Mouse (Mus musculus): ENCODE results near the gene Slc22a20. TPM values are rescaled to one million over a fixed set of nuclear protein-coding genes. Genes with fewer than 3 reads are reported as not detected.
A peak's percentile ranks its signal among the peaks of the same experiment; 100 is the strongest.

The Slc22a20 gene
- polyA plus RNA-seq, 1 experiment from 2014 or later: not detected

GRCm38 (mm10) chr19:6016532-6016931 lies 30.6 kb upstream of the Slc22a20 start:
- no peak for ATAC-seq (replicated peaks; ENCODE audit: insufficient number of reproducible peaks, low FRiP score, low TSS enrichment)
- H3K27ac ChIP-seq (ENCODE audit: low read depth, low read length): no peak overlapping the region
- H3K4me1 ChIP-seq (ENCODE audit: control insufficient read depth, insufficient read depth, low read length): peaks cover 9% of the 10 kb centered on the region; the same call in 1 of the 2 replicates
- H3K9me3 ChIP-seq (replicated peaks; ENCODE audit: control insufficient read depth, low read length): no peaks in the 10 kb centered on the region
- no peak overlapping the region for H3K9ac ChIP-seq (ENCODE audit: low read depth, low read length)
- WGBS (ENCODE audit: insufficient replicate concordance): 52% methylated on average over 7 of the region's 7 CpGs
- H3K36me3 ChIP-seq (ENCODE audit: control insufficient read depth, insufficient read depth, low read length): no peaks in the 10 kb centered on the region
- peaks cover 6% of the 10 kb centered on the region; the same call in 1 of the 2 replicates for H3K27me3 ChIP-seq (ENCODE audit: control insufficient read depth, insufficient read depth, low read length)
- peak overlapping the region; percentile 95; the same call in 1 of the 2 replicates for H3K4me2 ChIP-seq
- H3K4me3 ChIP-seq (ENCODE audit: low read depth, low read length): 0 out of 2 replicates have a peak overlapping the region, but pooled peaks have one; percentile 60

DNA sequence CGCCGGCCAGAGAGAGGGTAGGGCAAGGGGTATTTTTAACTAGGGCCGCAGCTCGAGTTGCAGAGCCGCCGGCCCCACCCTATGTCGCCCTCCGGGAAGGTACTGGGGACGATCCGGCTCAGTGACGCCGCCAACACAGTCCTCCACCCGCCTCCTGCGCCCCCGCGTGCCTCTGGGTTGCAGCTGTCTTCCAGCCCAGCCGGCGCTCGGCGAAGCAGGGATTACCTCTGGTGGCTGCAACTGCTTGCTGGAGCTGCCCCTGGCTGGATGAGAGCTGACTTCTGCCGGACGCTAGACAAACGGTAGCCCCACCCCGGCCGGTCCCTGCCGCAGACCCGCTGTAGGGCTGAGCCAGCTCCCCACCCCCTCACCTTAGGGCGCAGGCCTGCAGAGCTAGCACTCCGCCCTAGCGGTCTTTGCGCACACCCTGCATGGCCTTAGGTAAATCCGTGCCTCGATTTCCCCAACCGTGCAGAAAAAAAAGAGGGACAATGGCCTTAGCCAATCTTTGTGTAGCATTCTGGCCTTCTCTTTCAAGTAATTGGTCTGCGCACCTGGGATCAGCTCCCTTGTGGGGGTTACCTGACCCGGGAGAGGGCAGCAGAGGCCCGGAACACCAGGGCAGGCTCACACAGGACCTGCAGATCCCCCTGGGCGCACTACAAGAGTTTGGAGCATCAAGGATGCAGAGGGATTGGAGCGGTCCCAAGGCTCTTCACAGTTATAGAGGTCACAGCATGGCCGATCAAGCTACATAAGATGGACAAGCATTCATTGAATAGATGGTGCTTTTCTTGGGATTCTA lies 29.8 kb upstream of the Slc22a20 start, which contains the start of gene Capn1:
Gene Capn1 (minus strand): TSS at position 387 of the 805 bp plus-strand sequence.
- Histone ChIP-seq H3K4me2 (peak within 1 kb of the TSS; percentile 95), H3K27ac (ENCODE audit: low read depth, low read length) (peak within 1 kb of the TSS; percentile 80), H3K9ac (ENCODE audit: low read depth, low read length) (peak within 1 kb of the TSS; percentile 73), H3K4me3 (ENCODE audit: low read depth, low read length) (peak within 1 kb of the TSS; percentile 60), H3K4me1 (ENCODE audit: control insufficient read depth, insufficient read depth, low read length) (peaks cover 9% of the 10 kb centered on the region; the same call in 1 of the 2 replicates), H3K36me3 (ENCODE audit: control insufficient read depth, insufficient read depth, low read length) (no peaks in the 10 kb centered on the region), H3K27me3 (ENCODE audit: control insufficient read depth, insufficient read depth, low read length) (peaks cover 6% of the 10 kb centered on the region; the same call in 1 of the 2 replicates), H3K9me3 (replicated peaks; ENCODE audit: control insufficient read depth, low read length) (no peaks in the 10 kb centered on the region)
- 3% methylated on average over 39 of the region's 40 CpGs for WGBS (ENCODE audit: insufficient replicate concordance)
- ATAC-seq (replicated peaks; ENCODE audit: insufficient number of reproducible peaks, low FRiP score, low TSS enrichment): peak; percentile 72

- H3K9me3 ChIP-seq (replicated peaks; ENCODE audit: control insufficient read depth, low read length): no peaks in the 10 kb centered on the region
- H3K9ac ChIP-seq (ENCODE audit: low read depth, low read length): peak overlapping the region; percentile 73
- H3K36me3 ChIP-seq (ENCODE audit: control insufficient read depth, insufficient read depth, low read length): no peaks in the 10 kb centered on the region
- peaks cover 6% of the 10 kb centered on the region; the same call in 1 of the 2 replicates for H3K27me3 ChIP-seq (ENCODE audit: control insufficient read depth, insufficient read depth, low read length)
- H3K4me2 ChIP-seq: peak overlapping the region; percentile 95
- peak overlapping the region; percentile 80 for H3K27ac ChIP-seq (ENCODE audit: low read depth, low read length)
- 2% methylated on average over 18 of the region's 18 CpGs for WGBS (ENCODE audit: insufficient replicate concordance)
- H3K4me1 ChIP-seq (ENCODE audit: control insufficient read depth, insufficient read depth, low read length): peaks cover 9% of the 10 kb centered on the region; the same call in 1 of the 2 replicates
- peak; percentile 90 for ATAC-seq (replicated peaks; ENCODE audit: insufficient number of reproducible peaks, low FRiP score, low TSS enrichment)
- H3K4me3 ChIP-seq (ENCODE audit: low read depth, low read length): peak overlapping the region; percentile 60
Measured at GRCm38 (mm10) chr19:6014991-6015510, 29.1 kb upstream of the Slc22a20 start.

GRCm38 (mm10) chr19:6013691-6014090 lies 27.7 kb upstream of the Slc22a20 start:
- 89% methylated on average over 10 of the region's 10 CpGs for whole genome bisulfite sequencing (ENCODE audit: insufficient replicate concordance)

DNA sequence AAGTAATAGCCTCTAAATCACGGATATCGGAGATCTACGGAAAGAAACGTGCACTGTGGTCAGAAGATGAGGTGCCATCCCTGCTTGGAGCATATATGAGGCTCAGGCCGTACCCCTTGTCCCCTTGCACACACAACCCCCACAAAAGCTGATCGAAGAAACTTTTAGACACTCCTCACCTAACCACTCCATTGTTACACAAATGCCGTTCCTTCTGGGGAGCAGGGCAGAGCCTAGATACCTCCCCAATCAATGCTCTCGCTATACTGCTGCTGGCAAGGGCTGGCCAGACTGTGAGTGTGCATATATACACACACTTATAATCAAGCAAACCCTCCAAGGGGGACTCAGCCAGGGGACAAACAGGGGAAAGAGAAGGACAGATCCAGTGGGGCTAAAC lies 23.2 kb upstream of the Slc22a20 start:
- WGBS (ENCODE audit: insufficient replicate concordance): 82% methylated on average over 8 of the region's 8 CpGs
- Histone ChIP-seq H3K4me3 (ENCODE audit: low read depth, low read length) (no peak overlapping the region), H3K27ac (ENCODE audit: low read depth, low read length) (no peak overlapping the region), H3K27me3 (ENCODE audit: control insufficient read depth, insufficient read depth, low read length) (0 out of 2 replicates have a peak, but pooled peaks cover 4% of the 10 kb centered on the region), H3K9ac (ENCODE audit: low read depth, low read length) (no peak overlapping the region), H3K36me3 (ENCODE audit: control insufficient read depth, insufficient read depth, low read length) (no peaks in the 10 kb centered on the region), H3K4me2 (no peak overlapping the region), H3K4me1 (ENCODE audit: control insufficient read depth, insufficient read depth, low read length) (no peaks in the 10 kb centered on the region), H3K9me3 (replicated peaks; ENCODE audit: control insufficient read depth, low read length) (no peaks in the 10 kb centered on the region)
- no peak for ATAC-seq (replicated peaks; ENCODE audit: insufficient number of reproducible peaks, low FRiP score, low TSS enrichment)

More at GRCm38 (mm10) chr19:6013691-6014090, 27.7 kb upstream of the Slc22a20 start:
- H3K4me2 ChIP-seq: peak overlapping the region; percentile 95; the same call in 1 of the 2 replicates
- H3K9me3 ChIP-seq (replicated peaks; ENCODE audit: control insufficient read depth, low read length): no peaks in the 10 kb centered on the region
- no peak overlapping the region for H3K27ac ChIP-seq (ENCODE audit: low read depth, low read length)
- no peak overlapping the region for H3K9ac ChIP-seq (ENCODE audit: low read depth, low read length)
- H3K27me3 ChIP-seq (ENCODE audit: control insufficient read depth, insufficient read depth, low read length): peaks cover 6% of the 10 kb centered on the region; the same call in 1 of the 2 replicates
- H3K4me3 ChIP-seq (ENCODE audit: low read depth, low read length): no peak overlapping the region
- H3K4me1 ChIP-seq (ENCODE audit: control insufficient read depth, insufficient read depth, low read length): peaks cover 9% of the 10 kb centered on the region; the same call in 1 of the 2 replicates
- H3K36me3 ChIP-seq (ENCODE audit: control insufficient read depth, insufficient read depth, low read length): no peaks in the 10 kb centered on the region
- no peak for ATAC-seq (replicated peaks; ENCODE audit: insufficient number of reproducible peaks, low FRiP score, low TSS enrichment)

- H3K4me3 ChIP-seq (ENCODE audit: low read depth, low read length): no peak overlapping the region
- no peak overlapping the region for H3K9ac ChIP-seq (ENCODE audit: low read depth, low read length)
- H3K4me1 ChIP-seq (ENCODE audit: control insufficient read depth, insufficient read depth, low read length): no peaks in the 10 kb centered on the region
- no peak overlapping the region for H3K4me2 ChIP-seq
- WGBS (ENCODE audit: insufficient replicate concordance): 87% methylated on average over 13 of the region's 13 CpGs
- no peak overlapping the region for H3K27ac ChIP-seq (ENCODE audit: low read depth, low read length)
- H3K27me3 ChIP-seq (ENCODE audit: control insufficient read depth, insufficient read depth, low read length): no peaks in the 10 kb centered on the region
- H3K36me3 ChIP-seq (ENCODE audit: control insufficient read depth, insufficient read depth, low read length): no peaks in the 10 kb centered on the region
- H3K9me3 ChIP-seq (replicated peaks; ENCODE audit: control insufficient read depth, low read length): no peaks in the 10 kb centered on the region
- no peak for ATAC-seq (replicated peaks; ENCODE audit: insufficient number of reproducible peaks, low FRiP score, low TSS enrichment)
Measured at GRCm38 (mm10) chr19:6007013-6007412, 21.1 kb upstream of the Slc22a20 start.

DNA sequence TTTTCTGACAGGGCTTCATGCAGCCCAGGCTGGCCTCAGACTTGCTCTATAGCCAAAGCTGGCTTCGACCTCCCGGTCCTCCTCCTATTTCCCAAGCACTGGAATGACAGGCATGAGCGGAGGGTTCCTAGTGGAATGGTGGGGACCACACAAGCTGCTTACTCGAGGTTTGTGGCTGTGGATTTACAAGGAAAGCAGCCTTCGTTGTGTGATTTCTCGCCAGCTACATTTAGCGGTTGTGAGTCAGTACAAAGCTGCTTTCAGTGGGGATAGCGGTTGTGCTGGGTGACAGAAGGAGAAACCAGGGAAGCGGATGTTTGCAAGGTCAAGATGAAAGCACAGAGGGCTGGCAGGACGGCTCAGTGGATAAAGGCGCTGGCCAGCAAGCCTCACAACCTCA lies 19.6 kb upstream of the Slc22a20 start:
- H3K9ac ChIP-seq (ENCODE audit: low read depth, low read length): no peak overlapping the region
- WGBS (ENCODE audit: insufficient replicate concordance): 67% methylated on average over 11 of the region's 11 CpGs
- H3K27ac ChIP-seq (ENCODE audit: low read depth, low read length): no peak overlapping the region
- H3K27me3 ChIP-seq (ENCODE audit: control insufficient read depth, insufficient read depth, low read length): no peaks in the 10 kb centered on the region
- H3K9me3 ChIP-seq (replicated peaks; ENCODE audit: control insufficient read depth, low read length): no peaks in the 10 kb centered on the region
- ATAC-seq (replicated peaks; ENCODE audit: insufficient number of reproducible peaks, low FRiP score, low TSS enrichment): no peak
- H3K36me3 ChIP-seq (ENCODE audit: control insufficient read depth, insufficient read depth, low read length): no peaks in the 10 kb centered on the region
- H3K4me1 ChIP-seq (ENCODE audit: control insufficient read depth, insufficient read depth, low read length): no peaks in the 10 kb centered on the region
- H3K4me2 ChIP-seq: no peak overlapping the region
- no peak overlapping the region for H3K4me3 ChIP-seq (ENCODE audit: low read depth, low read length)

DNA sequence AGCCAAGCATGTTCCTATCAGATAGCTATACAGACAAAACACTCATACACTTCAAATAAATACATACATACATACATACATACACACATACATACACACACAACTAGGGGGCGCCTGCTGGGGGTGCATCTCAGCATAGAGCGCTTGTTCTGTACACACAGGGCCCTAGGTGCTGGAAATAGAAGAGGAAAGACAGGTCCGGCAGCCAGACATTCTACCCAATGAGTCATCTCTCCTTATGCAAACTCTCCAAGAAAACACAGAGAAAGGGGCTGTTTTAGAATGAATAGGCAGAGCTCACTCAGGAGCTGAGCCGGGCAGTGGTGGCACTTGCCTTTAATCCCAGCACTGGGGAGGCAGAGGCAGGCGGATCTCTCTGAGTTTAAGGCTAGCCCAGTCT lies 14.0 kb upstream of the Slc22a20 start:
- Histone ChIP-seq H3K27me3 (ENCODE audit: control insufficient read depth, insufficient read depth, low read length) (no peaks in the 10 kb centered on the region), H3K9ac (ENCODE audit: low read depth, low read length) (no peak overlapping the region), H3K4me2 (no peak overlapping the region), H3K36me3 (ENCODE audit: control insufficient read depth, insufficient read depth, low read length) (no peaks in the 10 kb centered on the region), H3K4me1 (ENCODE audit: control insufficient read depth, insufficient read depth, low read length) (no peaks in the 10 kb centered on the region), H3K27ac (ENCODE audit: low read depth, low read length) (no peak overlapping the region), H3K9me3 (replicated peaks; ENCODE audit: control insufficient read depth, low read length) (no peaks in the 10 kb centered on the region), H3K4me3 (ENCODE audit: low read depth, low read length) (no peak overlapping the region)
- no peak for ATAC-seq (replicated peaks; ENCODE audit: insufficient number of reproducible peaks, low FRiP score, low TSS enrichment)
- 67% methylated on average over 5 of the region's 5 CpGs for WGBS (ENCODE audit: insufficient replicate concordance)
